Mouse (Mus musculus): Measurements from ENCODE around the gene Gtpbp4. TPM values are rescaled to one million over a fixed set of nuclear protein-coding genes. Genes with fewer than 3 reads are reported as not detected.

Gene Gtpbp4
- polyA plus RNA-seq (2015; fragmentation: Nextera tagmentation; extraction: Ambion mirVana): 53.5 and 54.5 TPM in 2 replicates

DNA sequence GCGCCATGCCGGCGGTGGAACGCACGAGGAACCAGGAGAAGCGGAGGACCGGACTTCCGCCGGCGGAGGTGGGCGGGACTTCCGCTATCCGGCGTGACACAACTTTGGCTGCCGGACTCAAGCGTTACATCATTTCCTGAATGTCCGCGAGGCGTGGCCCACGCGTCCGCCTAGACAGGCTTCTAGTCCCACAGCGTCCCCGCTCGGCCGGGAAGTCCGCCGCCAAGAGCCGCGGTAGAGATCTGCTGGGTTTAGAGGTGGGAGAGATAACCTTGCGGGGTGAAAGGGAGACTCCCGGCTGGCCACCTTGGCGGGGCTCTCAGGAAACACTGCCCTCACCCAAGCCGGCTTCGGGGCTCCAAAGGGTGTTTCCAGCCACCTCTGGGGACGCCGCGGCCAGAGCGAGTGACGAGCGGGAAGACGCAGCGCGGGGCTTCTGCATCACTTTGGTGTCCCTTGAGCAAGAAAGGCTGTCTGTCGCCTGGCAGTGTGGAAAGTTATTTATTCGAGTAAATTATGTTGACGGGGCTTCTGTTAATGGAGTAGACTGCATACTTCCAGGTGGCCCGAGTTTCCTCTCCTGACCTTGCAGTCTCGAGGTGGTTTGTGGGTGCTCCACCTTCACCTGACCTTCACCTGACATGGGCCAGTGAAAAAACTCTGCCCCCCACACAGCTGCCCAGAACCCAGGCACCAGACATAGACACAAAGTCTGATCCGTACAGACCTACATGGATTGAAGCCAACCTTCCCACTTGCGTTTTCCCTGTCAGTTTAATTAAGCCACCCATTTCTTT is at the start of gene Gtpbp4:
TSS of gene Gtpbp4 (minus strand) at position 94 of the 797 bp plus-strand sequence.

DNA sequence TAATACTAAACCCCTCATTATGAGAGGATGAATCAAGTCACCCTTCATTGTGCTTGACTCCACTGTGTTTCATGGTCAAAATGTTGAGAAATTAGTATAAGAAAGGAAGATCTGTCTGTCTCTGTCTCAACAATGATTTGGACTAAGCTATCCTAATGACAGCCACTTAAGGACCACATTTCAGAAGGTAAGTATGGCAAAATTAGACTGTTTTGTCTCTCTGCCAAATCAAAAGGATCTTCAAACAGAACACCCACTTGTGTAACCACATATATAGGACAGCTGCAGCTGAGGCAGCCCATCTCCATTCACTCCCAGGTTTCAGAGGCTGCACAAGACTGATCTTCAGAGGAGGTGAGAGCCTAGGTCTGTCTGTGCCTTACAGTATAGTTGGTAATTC is 43.3 kb downstream of the Gtpbp4 start, which contains the start of gene Idi2:
TSS of gene Idi2 (plus strand) at position 301 of the 400 bp plus-strand sequence.

DNA sequence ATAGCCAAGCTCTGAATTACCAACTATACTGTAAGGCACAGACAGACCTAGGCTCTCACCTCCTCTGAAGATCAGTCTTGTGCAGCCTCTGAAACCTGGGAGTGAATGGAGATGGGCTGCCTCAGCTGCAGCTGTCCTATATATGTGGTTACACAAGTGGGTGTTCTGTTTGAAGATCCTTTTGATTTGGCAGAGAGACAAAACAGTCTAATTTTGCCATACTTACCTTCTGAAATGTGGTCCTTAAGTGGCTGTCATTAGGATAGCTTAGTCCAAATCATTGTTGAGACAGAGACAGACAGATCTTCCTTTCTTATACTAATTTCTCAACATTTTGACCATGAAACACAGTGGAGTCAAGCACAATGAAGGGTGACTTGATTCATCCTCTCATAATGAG is 47.8 kb downstream of the Gtpbp4 start, which contains the start of gene Gm9745:
TSS of gene Gm9745 (minus strand) at position 101 of the 400 bp plus-strand sequence.

Other genes with a start within 250 kb of the Gtpbp4 start
- 10.5 and 11.1 TPM in 2 replicates for gene Wdr37, start 124.2 kb downstream of the Gtpbp4 start, polyA plus RNA-seq (2015; fragmentation: Nextera tagmentation; extraction: Ambion mirVana)
- gene Idi1, start 110.6 kb downstream of the Gtpbp4 start, polyA plus RNA-seq (2015; fragmentation: Nextera tagmentation; extraction: Ambion mirVana): 18.1 and 20.0 TPM in 2 replicates
- not detected in 2 replicates for gene Gm9745, start 47.9 kb downstream of the Gtpbp4 start, polyA plus RNA-seq (2015; fragmentation: Nextera tagmentation; extraction: Ambion mirVana)
- not detected in 2 replicates for gene Idi2, start 43.2 kb downstream of the Gtpbp4 start, polyA plus RNA-seq (2015; fragmentation: Nextera tagmentation; extraction: Ambion mirVana)
- gene Larp4b, start 97.8 kb upstream of the Gtpbp4 start, polyA plus RNA-seq (2015; fragmentation: Nextera tagmentation; extraction: Ambion mirVana): 30.0 and 31.7 TPM in 2 replicates

Measured in spleen, postnatal 0 days (tissue).